Mouse (Mus musculus) megakaryocyte, embryonic 14.5 days (primary cell): Measurements from ENCODE around the gene Cfd.

Source experiments
- FLI1 ChIP-seq: IDR thresholded peaks from 2 replicates; pipeline ENCODE4 v1.6.1; 2012; ENCODE audit warnings: low read length, inconsistent platforms, mixed read lengths
- GATA1 ChIP-seq: IDR thresholded peaks from 3 replicates; pipeline ENCODE4 v1.6.1; 2012; ENCODE audit warnings: mixed read lengths, low read length, inconsistent platforms, borderline replicate concordance

DNA sequence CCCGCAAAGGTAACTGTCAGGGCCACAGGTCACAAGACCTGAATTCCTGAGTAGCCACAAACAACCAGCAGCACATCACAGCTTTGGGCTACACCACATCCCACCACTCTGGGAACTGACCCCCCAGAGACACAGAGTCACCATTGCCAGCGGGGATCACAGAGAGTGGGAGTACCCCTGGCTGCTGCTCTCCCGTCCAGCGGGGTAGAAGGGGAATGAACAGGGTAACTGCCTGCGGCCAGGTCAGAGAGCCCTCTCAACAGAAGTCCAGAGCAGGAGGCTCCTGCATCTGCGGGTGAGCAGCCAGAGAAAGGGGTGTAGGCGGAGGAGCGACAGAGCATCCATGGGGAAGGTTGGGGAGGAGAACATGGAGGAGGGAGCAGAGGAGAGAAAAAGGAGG is 25.4 kb downstream of the Cfd start:
- TF ChIP-seq GATA1 (no peak), FLI1 (no peak)
